Mouse (Mus musculus) E14TG2a.4 (cell line): ENCODE measurements around the gene Nol3.

Source experiments
- H3K27me3 ChIP-seq: 2 replicates; pipeline ENCODE4 v1.6.1; 2014; ENCODE audit warnings: low read length, control low read depth; ENCODE audit not compliant: insufficient read depth
- H3K36me3 ChIP-seq: 2 replicates; pipeline ENCODE4 v1.6.1; 2014; ENCODE audit warnings: low read length, control low read depth; ENCODE audit not compliant: insufficient read depth
- H3K4me1 ChIP-seq: replicated peaks from 2 replicates; pipeline ENCODE4 v1.6.1; 2014; ENCODE audit warnings: low read depth, low read length, control low read depth
- H3K4me3 ChIP-seq: replicated peaks from 2 replicates; pipeline ENCODE4 v1.5.1; 2014; ENCODE audit warnings: mild to moderate bottlenecking, low read length
- H3K9me3 ChIP-seq: 2 replicates; pipeline ENCODE4 v1.6.1; 2014; ENCODE audit warnings: low read length, control low read depth
- CTCF ChIP-seq: conservative IDR thresholded peaks from 2 replicates; pipeline ENCODE4 v1.5.1; 2014; ENCODE audit warnings: low read length
- NANOG ChIP-seq: IDR thresholded peaks from 2 replicates; pipeline ENCODE4 v1.6.1; 2014; ENCODE audit warnings: borderline replicate concordance, low read length, mixed read lengths
- POU5F1 ChIP-seq: IDR thresholded peaks from 2 replicates; pipeline ENCODE4 v1.6.1; 2014; ENCODE audit warnings: low read length, borderline replicate concordance

Gene Nol3

DNA sequence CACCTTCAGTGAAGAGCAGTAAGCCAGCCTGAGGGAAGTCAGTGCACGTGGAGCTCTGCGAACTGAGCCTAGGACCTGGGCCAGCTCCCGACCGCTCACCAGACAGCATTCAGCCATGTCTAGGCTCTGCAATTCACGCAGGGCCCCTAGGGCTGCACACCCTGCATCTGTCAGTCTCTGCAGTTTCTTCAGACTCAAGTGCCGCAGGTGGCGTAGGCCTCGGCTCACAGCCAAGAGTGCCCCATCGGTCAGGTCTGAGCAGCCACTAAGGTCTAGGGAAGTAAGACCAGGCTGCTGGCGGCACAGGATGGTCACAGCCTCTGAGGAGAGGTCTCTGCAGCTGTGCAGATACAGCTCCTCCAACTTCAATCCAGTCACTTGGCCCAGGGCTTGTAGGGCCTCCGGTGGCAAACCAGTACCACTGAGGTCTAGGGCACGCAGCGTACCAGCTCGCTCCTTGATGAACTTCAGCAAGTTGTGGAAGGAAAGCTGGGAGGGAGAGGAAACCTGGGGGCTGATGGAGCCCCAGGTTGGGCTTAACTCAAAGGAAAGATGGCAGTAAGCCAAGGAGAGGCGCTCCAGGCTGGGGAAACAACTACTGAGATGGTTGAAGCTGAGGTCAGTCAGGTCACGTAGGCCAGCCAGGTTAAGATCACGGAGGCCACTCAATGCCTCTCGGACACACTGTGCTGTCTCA lies 39.3 kb downstream of the Nol3 start:
- Histone ChIP-seq H3K27me3 (no peaks in the 10 kb centered on the region), H3K9me3 (no peaks in the 10 kb centered on the region), H3K4me1 (no peaks in the 10 kb centered on the region), H3K36me3 (peaks cover 92% of the 10 kb centered on the region), H3K4me3 (no peak overlapping the region)
- TF ChIP-seq POU5F1 (no peak), NANOG (no peak), CTCF (no peak)

GRCm38 (mm10) chr8:105317941-105318340 lies 42.0 kb downstream of the Nol3 start:
- H3K4me1 ChIP-seq = no peaks in the 10 kb centered on the region
- peaks cover 84% of the 10 kb centered on the region for H3K36me3 ChIP-seq
- no peaks in the 10 kb centered on the region for H3K9me3 ChIP-seq
- H3K4me3 ChIP-seq = no peak overlapping the region
- no peaks in the 10 kb centered on the region for H3K27me3 ChIP-seq
- no peak for TF ChIP-seq POU5F1

DNA sequence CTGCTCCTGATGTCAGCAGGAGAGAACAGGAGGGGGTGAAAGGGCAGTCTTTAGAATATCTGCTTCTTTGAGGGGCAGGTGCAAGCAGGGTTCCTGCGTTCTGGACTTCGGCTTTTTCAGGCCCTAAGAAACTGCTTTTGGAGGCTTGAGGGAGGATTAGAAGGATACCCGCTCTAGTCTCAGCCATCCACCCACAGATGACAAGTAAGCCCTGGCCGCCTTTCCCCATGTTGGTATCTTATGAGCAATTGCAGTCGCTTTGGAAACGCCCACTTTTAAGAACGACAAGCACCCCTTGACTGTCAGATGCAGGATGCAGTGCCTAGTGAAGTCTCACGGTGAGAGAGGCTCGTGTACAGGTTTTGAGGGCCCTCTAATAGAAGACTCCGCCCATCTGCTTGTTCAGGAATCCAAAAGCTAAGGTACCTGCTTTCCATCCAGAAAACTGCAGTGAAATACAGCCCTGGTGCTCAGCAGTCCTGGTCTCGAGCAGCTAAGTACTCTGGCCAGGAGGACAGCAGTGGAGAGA lies 42.8 kb downstream of the Nol3 start:
- H3K27me3 ChIP-seq = no peaks in the 10 kb centered on the region
- H3K4me3 ChIP-seq = no peak overlapping the region
- no peaks in the 10 kb centered on the region for H3K9me3 ChIP-seq
- TF ChIP-seq NANOG (no peak), POU5F1 (no peak), CTCF (no peak)
- no peaks in the 10 kb centered on the region for H3K4me1 ChIP-seq
- H3K36me3 ChIP-seq = peaks cover 83% of the 10 kb centered on the region

GRCm38 (mm10) chr8:105323183-105323582 lies 47.2 kb downstream of the Nol3 start:
- TF ChIP-seq CTCF = no peak
- TF ChIP-seq POU5F1 = no peak
- TF ChIP-seq NANOG = no peak
- Histone ChIP-seq H3K9me3 (no peaks in the 10 kb centered on the region), H3K4me1 (peaks cover 26% of the 10 kb centered on the region), H3K36me3 (peaks cover 53% of the 10 kb centered on the region), H3K27me3 (no peaks in the 10 kb centered on the region), H3K4me3 (no peak overlapping the region)

- peaks cover 59% of the 10 kb centered on the region for H3K36me3 ChIP-seq
- peaks cover 50% of the 10 kb centered on the region for H3K4me1 ChIP-seq
- H3K27me3 ChIP-seq = no peaks in the 10 kb centered on the region
- no peak for TF ChIP-seq NANOG
- no peak for TF ChIP-seq POU5F1
- TF ChIP-seq CTCF = no peak
- no peaks in the 10 kb centered on the region for H3K9me3 ChIP-seq
- peak overlapping the region; percentile 96 for H3K4me3 ChIP-seq
Measured at GRCm38 (mm10) chr8:105325641-105326093, 49.7 kb downstream of the Nol3 start.

- TF ChIP-seq CTCF (peak; percentile 23), NANOG (no peak), POU5F1 (no peak)
Measured at GRCm38 (mm10) chr8:105326141-105326672, 50.3 kb downstream of the Nol3 start, which contains the start of the genes Lrrc29 and Tmem208. TSS of gene Lrrc29 (minus strand) at chr8:105326278. TSS of gene Tmem208 (plus strand) at chr8:105326354.

GRCm38 (mm10) chr8:105326968-105327367 lies 51.0 kb downstream of the Nol3 start:
- Histone ChIP-seq H3K36me3 (peaks cover 64% of the 10 kb centered on the region), H3K4me1 (peaks cover 63% of the 10 kb centered on the region), H3K9me3 (no peaks in the 10 kb centered on the region), H3K4me3 (peak overlapping the region; percentile 96), H3K27me3 (no peaks in the 10 kb centered on the region)
- TF ChIP-seq CTCF = no peak
- no peak for TF ChIP-seq NANOG
- no peak for TF ChIP-seq POU5F1

More at GRCm38 (mm10) chr8:105326141-105326672, 50.3 kb downstream of the Nol3 start, which contains the start of the genes Lrrc29 and Tmem208:
- H3K9me3 ChIP-seq = no peaks in the 10 kb centered on the region
- H3K4me1 ChIP-seq = peaks cover 55% of the 10 kb centered on the region
- H3K27me3 ChIP-seq = no peaks in the 10 kb centered on the region
- H3K36me3 ChIP-seq = peaks cover 63% of the 10 kb centered on the region
- H3K4me3 ChIP-seq = peak within 1 kb of the TSS; percentile 96

- H3K4me1 ChIP-seq = peaks cover 72% of the 10 kb centered on the region
- H3K36me3 ChIP-seq = peaks cover 72% of the 10 kb centered on the region
- no peaks in the 10 kb centered on the region for H3K9me3 ChIP-seq
- no peak for TF ChIP-seq POU5F1
- no peak for TF ChIP-seq NANOG
- TF ChIP-seq CTCF = no peak
- H3K27me3 ChIP-seq = no peaks in the 10 kb centered on the region
- H3K4me3 ChIP-seq = peak overlapping the region; percentile 10; the same call in 1 of the 2 replicates
Measured at GRCm38 (mm10) chr8:105330325-105330724, 54.4 kb downstream of the Nol3 start.
